Mouse (Mus musculus) bone marrow, adult 2 months (tissue): ENCODE results near the gene Ankrd55. TPM values are rescaled to one million over a fixed set of nuclear protein-coding genes. Genes with fewer than 3 reads are reported as not detected.

ENCODE experiments used
- H3K27ac ChIP-seq: fragments of 200-500 bp; 2 replicates; pipeline ENCODE4 v1.5.1; 2012; ENCODE audit warnings: low read depth, mild to moderate bottlenecking, control low read depth, inconsistent platforms, low read length; ENCODE audit not compliant: control insufficient read depth, poor library complexity, insufficient read depth
- H3K4me1 ChIP-seq: fragments of 200-500 bp; 2 replicates; pipeline ENCODE4 v1.6.1; 2011; ENCODE audit warnings: low read length; ENCODE audit not compliant: control insufficient read depth, insufficient read depth
- H3K4me3 ChIP-seq: fragments of 200-500 bp; replicated peaks from 2 replicates; pipeline ENCODE3; 2011; ENCODE audit warnings: mild to moderate bottlenecking, low read depth, low read length, control low read depth; ENCODE audit not compliant: control insufficient read depth
- CTCF ChIP-seq: fragments of 200-500 bp; IDR thresholded peaks from 2 replicates; pipeline ENCODE4 v1.5.1; 2011; ENCODE audit warnings: low read length, control low read depth; ENCODE audit not compliant: control insufficient read depth, insufficient read depth
- POLR2A ChIP-seq: fragments of 200-500 bp; IDR thresholded peaks from 2 replicates; pipeline ENCODE4 v1.6.1; 2011; ENCODE audit warnings: low read depth, mild to moderate bottlenecking, control low read depth, low read length, borderline replicate concordance; ENCODE audit not compliant: control insufficient read depth
- WGBS: fragments of 180-500 bp; shearing (Covaris S2); methylation state at CpG from one replicate; pipeline ENCODE4 v1.1.7; 2018; 5-methylcytosine and 5-hydroxymethylcytosine counted together
- polyA plus RNA-seq: library from polyadenylated mRNA; stranded (reverse); fragments of >200 nt; gene quantifications from 2 replicates; pipeline ENCODE4 v1.2.4, GENCODE M21; 2011; ENCODE audit warnings: low replicate concordance; ENCODE audit not compliant: missing spikeins, insufficient read depth, insufficient read length

Ankrd55 gene
- polyA plus RNA-seq, 1 experiment: not detected

DNA sequence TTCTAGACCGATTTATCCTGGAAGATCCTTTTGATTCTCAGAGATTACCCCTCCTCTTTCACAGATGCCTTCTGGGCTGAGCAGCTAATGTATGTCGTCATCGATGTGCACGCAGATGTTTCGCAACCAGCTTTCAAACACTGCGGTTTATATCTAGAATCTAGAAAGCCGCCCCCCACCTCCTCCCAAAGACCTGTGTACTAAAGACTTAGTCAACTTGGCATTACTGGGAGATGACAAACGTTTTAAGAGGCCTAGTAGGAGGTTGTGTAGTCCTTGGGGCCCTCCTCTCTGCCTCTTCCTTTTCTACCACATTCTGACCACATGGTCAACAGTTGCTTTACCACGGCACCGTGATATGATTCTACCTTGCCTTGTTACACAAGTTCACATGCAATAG is 29.8 kb upstream of the Ankrd55 start:
- Histone ChIP-seq H3K4me1 (no peaks in the 10 kb centered on the region), H3K4me3 (no peak overlapping the region), H3K27ac (no peak overlapping the region)
- 12% methylated on average over 10 of the region's 10 CpGs for WGBS
- no peak for TF ChIP-seq CTCF
- no peak for TF ChIP-seq POLR2A

DNA sequence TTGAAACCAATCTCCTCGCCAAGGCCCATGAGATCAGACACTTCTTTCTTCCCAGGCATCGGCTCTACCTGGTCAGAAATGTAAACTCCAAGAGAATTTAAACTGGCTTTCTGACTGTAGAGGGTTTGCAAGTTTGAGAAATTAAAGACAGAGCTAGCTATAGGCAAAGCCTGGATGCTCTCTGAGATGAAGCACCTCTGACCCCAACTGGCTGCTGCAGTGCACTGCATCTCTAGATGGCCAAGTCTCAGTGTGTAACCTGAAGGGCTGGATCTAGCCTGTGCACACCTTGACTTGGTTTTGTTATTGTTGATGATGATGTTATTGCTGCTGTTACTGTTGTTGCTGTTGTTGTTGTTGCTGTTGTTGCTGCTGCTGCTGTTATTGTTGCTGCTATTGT is 28.9 kb upstream of the Ankrd55 start:
- WGBS: 44% methylated on average over 2 of the region's 2 CpGs
- no peak overlapping the region for H3K4me3 ChIP-seq
- TF ChIP-seq POLR2A: no peak
- TF ChIP-seq CTCF: peak; percentile 93
- no peak overlapping the region for H3K27ac ChIP-seq
- no peaks in the 10 kb centered on the region for H3K4me1 ChIP-seq

DNA sequence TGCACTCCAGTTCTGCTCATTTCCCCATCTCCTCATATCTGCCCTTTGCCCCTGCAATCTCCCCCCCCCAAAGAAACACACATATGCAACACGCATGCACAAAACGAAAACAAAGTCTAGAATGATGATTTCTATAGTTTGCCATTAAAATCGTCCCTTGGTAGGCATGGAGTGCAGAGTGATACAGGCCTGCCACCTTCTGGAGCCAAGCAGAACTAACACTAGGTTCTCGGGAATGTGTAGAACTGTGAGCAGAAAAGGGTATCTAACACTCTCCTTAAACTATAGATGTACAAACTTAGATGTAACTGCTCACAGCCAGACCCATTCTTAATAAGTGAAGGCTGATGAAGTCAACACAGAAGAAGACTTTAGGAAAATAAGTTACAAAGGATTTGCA is 23.6 kb upstream of the Ankrd55 start:
- H3K4me1 ChIP-seq: no peaks in the 10 kb centered on the region
- TF ChIP-seq POLR2A: no peak
- peak; percentile 78 for TF ChIP-seq CTCF
- 8% methylated on average over 4 of the region's 4 CpGs for WGBS
- no peak overlapping the region for H3K27ac ChIP-seq
- no peak overlapping the region for H3K4me3 ChIP-seq

DNA sequence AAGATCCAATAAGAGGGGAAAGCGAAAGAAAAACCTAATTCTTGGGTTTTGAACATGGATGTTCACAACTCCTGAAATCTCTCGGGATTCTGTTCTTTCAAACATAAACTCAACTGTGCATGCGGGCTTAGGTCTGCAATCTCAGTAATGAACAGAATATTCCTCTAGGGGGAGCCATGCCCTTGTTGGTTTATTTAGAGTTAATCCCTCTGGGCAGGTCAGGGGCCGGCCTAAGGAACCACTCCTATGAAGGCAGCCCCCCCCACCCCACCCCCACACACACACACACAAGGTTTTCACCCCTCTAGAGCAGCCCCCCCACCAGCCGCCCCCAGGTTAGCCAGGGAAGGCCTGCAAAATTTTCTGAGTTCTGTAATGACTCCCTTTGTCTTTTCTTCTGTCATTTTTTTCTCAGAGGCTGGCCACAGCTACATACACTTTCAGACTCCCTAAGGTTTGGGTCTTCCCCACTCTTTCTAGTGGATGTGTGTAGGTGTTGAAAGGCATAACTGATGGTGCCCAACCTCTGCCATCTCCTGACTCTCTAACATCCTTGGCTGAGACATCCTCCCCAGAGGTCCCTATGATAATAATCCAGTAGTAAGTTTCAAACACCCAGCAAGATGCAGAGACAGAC is 16.2 kb upstream of the Ankrd55 start:
- 26% methylated on average over 5 of the region's 5 CpGs for WGBS
- H3K27ac ChIP-seq: no peak overlapping the region
- H3K4me1 ChIP-seq: no peaks in the 10 kb centered on the region
- H3K4me3 ChIP-seq: no peak overlapping the region
- TF ChIP-seq POLR2A: no peak
- peak; percentile 25; the same call in 1 of the 2 replicates for TF ChIP-seq CTCF

DNA sequence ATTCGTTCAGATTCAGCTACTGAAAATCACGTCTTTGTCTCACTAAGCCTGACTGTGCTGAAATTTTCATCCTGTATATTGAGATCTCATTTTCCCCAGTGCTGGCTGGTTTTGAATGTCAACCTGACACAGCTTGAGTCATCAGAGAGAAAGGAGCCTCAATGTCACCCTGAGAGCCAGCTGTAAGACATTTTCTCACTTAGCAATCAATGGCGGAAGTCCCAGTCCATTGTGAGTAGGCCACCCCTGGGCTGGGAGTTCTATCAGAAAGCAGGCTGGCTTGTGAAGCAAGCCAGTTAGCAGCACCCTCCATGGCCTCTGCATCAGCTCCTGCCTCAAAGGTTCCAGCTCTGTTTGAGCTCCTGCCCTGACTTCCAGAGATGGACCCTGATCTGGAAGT is 13.6 kb upstream of the Ankrd55 start:
- 88% methylated on average over 3 of the region's 3 CpGs for WGBS

DNA sequence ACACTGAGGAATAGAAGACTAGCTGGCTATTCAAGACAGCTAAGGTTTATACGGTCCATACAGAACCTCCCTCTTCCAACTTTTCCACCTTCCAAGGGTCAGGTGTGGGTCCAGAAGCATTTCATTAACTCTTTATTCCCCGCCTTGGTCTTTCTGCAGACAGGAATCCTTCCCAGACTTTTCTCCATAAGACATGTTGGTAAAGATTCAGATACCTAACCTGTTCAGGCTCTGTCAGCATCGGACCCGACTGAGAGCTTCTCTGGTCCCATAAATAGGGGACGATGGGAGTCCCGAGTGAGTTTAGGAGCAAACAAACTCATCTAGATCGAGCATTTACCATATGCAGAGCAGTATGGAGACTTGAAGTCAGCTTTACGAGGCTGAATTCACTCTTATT is 12.3 kb upstream of the Ankrd55 start:
- Histone ChIP-seq H3K4me3 (no peak overlapping the region), H3K4me1 (no peaks in the 10 kb centered on the region), H3K27ac (no peak overlapping the region)
- 89% methylated on average over 8 of the region's 8 CpGs for WGBS
- no peak for TF ChIP-seq POLR2A
- TF ChIP-seq CTCF: no peak

More for the DNA sequence above, 13.6 kb upstream of the Ankrd55 start:
- no peaks in the 10 kb centered on the region for H3K4me1 ChIP-seq
- no peak overlapping the region for H3K27ac ChIP-seq
- TF ChIP-seq POLR2A: no peak
- no peak for TF ChIP-seq CTCF
- H3K4me3 ChIP-seq: no peak overlapping the region

DNA sequence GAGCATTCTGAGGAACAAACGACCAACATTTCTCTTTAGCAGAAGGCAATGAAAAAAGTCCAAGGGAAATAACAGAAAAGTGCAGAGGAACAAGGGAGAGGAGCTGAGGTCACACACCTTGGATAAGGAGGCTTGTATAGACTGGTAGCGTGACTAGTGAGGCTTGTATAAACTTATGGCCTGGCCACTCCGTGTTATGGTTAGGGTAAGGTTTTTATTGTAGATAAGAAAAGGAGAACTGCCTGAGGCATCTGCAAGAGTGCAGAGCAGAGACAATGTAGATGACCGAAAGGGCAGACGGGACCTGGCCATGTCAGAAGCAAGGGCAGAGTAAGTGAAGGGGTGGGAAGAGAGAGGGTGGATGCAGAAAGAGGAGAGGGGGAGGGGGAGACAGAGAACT is 10.7 kb upstream of the Ankrd55 start:
- H3K27ac ChIP-seq: no peak overlapping the region
- TF ChIP-seq POLR2A (no peak), CTCF (no peak)
- H3K4me3 ChIP-seq: no peak overlapping the region
- H3K4me1 ChIP-seq: no peaks in the 10 kb centered on the region
- WGBS: 19% methylated on average over 5 of the region's 5 CpGs

DNA sequence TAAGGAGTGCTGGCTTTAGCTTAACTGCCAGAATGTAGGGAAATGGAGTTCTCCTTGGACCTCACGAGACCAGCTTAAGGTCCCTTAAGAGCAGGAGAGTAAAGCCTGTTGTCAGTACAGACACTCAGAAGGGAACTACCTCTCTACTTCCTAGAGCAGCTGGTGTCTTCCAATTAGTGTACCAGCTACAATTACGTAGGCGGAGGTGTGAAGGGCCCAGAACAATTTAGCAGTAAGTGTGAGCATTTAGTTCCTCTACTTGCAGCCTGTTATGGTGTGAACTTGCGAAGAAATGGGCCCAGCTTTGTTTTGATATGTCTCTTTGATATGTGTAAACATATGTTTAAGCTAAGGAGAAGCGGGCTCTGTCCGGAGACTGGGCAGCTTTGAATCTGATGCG is 10.0 kb upstream of the Ankrd55 start:
- H3K27ac ChIP-seq: no peak overlapping the region
- H3K4me3 ChIP-seq: no peak overlapping the region
- TF ChIP-seq CTCF (no peak), POLR2A (no peak)
- H3K4me1 ChIP-seq: no peaks in the 10 kb centered on the region
- WGBS: 82% methylated on average over 7 of the region's 7 CpGs

DNA sequence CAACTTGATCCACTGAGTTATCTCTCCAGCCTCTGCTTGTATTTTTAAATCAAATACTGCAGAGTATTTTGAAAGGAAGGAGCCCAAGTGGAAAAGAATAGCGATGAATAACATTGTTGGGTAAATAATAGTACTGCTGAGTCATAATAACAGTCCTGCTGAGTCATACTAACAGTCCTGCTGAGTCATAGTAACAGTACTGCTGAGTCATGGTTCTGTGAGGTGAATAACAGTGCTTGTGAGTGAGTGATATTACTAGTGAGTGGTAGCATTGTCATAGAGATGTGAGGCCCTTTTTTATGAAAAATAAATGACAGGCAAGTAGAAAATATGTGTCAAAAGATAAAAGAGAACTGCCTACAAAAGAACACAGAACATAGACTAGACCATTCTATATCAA is 1.1 kb upstream of the Ankrd55 start:
- Histone ChIP-seq H3K4me3 (no peak overlapping the region), H3K4me1 (no peaks in the 10 kb centered on the region), H3K27ac (no peak overlapping the region)
- TF ChIP-seq POLR2A: no peak
- no peak for TF ChIP-seq CTCF
- WGBS: 78% methylated on average over 1 of the region's 1 CpGs
